Mouse (Mus musculus): ENCODE measurements around the gene Dusp12.

Gene Dusp12

DNA sequence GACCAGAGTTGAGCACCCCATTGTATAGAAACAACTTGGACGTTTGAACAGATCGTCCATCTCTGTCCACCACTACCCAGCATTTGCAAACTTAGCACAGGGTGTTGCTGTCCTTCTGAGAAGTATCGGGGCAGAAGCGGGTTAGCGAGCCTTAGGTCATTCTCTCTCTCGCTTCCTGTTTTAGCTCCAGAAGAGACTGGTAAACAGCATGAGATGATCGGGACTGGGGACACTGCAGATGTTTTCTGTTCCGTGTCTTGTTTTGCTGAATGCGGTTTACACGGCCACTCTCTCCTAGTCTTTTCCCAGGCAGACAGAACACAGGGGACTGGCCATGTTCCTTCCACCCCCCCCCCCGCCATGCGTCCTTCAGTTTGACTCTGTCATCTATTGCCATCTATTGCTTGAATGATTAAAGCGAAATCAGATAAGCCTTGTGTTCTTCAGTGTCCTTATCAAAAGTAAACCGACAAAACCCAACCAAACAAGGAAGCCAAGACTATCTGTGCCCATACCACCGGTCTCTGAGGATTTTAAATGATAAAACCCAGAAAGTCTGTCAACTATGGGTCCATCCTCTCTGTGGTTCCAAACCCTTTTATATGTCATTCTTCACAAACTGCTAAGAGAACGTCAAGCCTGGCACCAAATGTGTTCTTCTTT lies 13.2 kb upstream of the Dusp12 start:
- in situ Hi-C loops (cut with MboI, MseI), result loop anchor here (10.0 kb wide), 1 partner anchor 506 kb away; no protein-coding TSS in a partner anchor

DNA sequence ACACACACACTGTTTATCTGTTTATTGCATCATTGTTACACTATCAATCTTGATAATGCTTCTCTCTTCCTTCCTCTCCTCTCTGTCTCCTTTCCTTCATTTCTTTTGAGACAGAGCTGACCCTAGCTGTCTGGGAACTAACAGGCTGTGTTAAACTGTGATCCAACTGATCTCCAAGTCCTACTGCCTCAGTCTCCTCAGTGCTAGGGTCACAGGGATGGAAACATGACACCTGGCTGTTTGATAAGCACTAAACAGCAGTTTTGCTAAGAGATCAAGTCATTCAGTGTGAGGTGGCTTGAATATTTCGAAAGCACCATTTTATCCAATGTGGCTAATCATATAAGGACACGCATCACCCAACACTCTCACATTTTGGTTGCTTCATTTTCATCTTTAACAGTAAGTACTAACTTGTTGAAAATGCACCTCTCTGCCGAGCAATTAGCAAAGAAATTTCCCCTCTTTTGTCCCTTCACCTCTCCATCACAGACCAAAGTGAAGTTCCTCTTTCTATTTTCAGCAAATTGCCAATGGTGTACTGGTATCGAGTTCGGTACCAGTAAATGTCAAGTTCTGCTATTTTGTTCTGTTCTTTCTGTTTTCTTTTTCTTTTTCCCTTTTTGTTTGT lies 11.4 kb upstream of the Dusp12 start:
- in situ Hi-C loops (cut with MboI, MseI), result loop anchor here (10.0 kb wide), 1 partner anchor 508 kb away; no protein-coding TSS in a partner anchor

- in situ Hi-C loops (cut with MboI, MseI), result loop anchor here (10.0 kb wide), 1 partner anchor 510 kb away; no protein-coding TSS in a partner anchor
Observed at GRCm38 (mm10) chr1:170894603-170895602, 9.6 kb upstream of the Dusp12 start.

DNA sequence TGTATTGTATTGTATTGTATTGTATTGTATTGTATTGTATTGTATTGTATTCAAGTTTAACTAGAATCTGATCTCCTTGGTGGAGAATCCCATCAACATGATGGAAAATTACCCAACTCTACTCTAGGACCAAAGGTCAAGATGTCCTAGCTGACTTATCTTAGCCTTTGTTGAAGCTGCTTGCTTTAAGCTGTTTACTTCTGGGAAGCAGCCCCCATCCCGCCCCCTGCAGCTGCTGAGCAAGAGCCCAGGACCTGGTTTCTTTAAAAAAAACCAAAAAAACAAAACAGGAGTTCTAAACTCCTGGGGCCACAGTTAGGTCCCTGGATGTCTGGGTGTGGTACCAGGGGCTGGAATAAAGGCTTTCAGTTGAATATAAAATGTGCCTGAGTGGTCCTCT lies 6.9 kb upstream of the Dusp12 start:
- in situ Hi-C loops (cut with MboI, MseI), result loop anchor here (10.0 kb wide), 1 partner anchor 513 kb away; no protein-coding TSS in a partner anchor

GRCm38 (mm10) chr1:170891646-170892045 lies 6.3 kb upstream of the Dusp12 start:
- in situ Hi-C loops (cut with MboI, MseI), result loop anchor here (10.0 kb wide), 1 partner anchor 513 kb away; no protein-coding TSS in a partner anchor

- in situ Hi-C loops (cut with MboI, MseI), result no loop called here
Observed at GRCm38 (mm10) chr1:170889310-170889709, 4.0 kb upstream of the Dusp12 start.

GRCm38 (mm10) chr1:170886044-170886458 lies 711 bp upstream of the Dusp12 start:
- in situ Hi-C loops (cut with MboI, MseI), result no loop called here

DNA sequence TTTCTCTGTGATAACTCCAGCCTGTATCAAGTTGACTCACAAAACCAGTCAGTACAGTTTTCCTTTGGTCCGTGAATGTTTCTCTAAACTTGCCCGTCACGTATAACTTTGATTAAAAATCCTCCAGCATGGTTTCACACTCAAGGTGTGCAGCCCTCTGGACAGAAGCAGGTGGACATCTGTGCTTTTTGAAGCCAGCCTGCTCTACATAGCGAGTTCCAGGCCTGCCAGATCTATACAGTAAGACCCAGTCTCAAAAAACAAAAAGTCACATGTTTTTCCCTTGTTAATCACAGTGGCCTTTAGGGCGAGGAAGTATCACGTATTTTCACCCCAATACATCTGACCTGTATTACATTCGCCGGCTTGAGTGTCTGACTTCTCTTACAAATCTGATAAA lies 950 bp downstream of the Dusp12 start:
- in situ Hi-C loops (cut with MboI, MseI), result no loop called here

GRCm38 (mm10) chr1:170882915-170883485 lies 2.3 kb downstream of the Dusp12 start:
- in situ Hi-C loops (cut with MboI, MseI), result no loop called here

DNA sequence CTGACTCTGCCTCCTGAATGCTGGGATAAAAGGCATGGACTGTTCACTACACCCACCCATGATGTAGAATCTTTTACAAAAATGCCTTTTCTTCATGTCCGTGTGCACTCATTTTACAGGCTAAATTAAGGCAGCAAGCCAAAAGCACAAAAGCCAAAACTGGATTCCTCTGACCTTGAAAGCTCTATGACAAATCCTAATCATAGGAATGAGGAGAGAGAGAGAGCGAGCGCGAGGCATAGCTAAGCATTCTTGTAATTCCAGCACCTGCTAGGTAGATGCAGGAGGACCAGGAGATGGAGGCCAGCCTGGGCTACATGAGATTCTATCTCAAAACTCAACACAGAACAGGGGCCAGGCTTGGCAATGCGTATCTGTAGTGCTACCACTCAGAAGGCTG lies 8.4 kb downstream of the Dusp12 start:
- in situ Hi-C loops (cut with MboI, MseI), result no loop called here

- in situ Hi-C loops (cut with MboI, MseI), result no loop called here
Observed at GRCm38 (mm10) chr1:170875676-170876075, 9.7 kb downstream of the Dusp12 start.

DNA sequence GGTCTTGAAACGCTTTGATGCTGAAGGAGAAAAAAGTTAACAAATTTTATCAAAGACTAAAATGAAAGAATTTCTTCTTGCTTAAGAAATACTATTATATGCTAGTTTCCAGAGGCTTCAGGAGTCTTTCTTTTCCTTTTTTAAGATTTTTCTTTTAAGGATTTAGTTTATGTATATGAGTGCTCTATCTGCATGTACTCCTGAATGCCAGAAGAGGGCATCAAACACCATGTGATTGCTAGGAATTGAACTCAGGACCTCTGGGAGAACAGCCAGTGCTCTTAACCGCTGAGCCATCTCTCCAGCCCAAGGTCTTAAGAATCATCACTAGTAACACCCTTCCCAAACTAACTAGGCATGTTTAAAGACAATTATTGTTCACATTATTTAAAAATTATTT lies 13.4 kb downstream of the Dusp12 start:
- in situ Hi-C loops (cut with MboI, MseI), result no loop called here

DNA sequence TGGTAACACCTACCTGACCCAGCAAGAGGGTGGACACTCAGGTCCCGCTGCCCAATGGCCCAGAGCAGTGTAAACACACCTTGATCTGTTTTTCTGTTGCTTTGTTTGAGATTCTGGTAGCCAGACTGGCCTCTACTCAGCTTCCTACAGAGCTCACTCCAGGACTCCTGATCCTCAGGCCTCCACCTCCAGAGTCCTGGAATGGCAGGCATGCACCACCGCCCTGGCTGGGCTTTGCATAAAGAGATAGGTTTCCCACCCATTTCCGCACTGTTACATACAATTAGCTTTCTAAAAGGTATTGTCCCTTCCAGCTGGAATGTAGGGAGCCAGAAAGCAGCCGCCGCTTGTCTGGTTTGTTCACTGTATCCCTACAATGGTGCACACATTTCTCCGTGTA lies 13.9 kb downstream of the Dusp12 start:
- in situ Hi-C loops (cut with MboI, MseI), result no loop called here

DNA sequence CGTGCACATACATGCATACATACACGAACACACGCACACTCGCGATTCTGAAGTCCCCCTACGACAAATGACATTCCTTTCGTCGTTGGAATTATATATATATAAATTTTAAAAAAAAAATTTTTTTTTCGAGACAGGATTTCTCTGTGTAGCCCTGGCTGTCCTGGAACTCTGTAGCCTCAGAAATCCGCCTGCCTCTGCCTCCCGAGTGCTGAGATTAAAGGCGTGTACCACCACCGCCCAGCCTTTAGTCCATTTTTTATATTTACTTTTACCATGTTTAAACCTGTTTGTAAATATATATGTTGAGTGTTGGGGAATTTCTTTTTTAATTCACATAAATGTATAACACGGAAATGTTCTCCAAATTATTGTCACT lies 16.4 kb downstream of the Dusp12 start:
- in situ Hi-C loops (cut with MboI, MseI), result no loop called here

DNA sequence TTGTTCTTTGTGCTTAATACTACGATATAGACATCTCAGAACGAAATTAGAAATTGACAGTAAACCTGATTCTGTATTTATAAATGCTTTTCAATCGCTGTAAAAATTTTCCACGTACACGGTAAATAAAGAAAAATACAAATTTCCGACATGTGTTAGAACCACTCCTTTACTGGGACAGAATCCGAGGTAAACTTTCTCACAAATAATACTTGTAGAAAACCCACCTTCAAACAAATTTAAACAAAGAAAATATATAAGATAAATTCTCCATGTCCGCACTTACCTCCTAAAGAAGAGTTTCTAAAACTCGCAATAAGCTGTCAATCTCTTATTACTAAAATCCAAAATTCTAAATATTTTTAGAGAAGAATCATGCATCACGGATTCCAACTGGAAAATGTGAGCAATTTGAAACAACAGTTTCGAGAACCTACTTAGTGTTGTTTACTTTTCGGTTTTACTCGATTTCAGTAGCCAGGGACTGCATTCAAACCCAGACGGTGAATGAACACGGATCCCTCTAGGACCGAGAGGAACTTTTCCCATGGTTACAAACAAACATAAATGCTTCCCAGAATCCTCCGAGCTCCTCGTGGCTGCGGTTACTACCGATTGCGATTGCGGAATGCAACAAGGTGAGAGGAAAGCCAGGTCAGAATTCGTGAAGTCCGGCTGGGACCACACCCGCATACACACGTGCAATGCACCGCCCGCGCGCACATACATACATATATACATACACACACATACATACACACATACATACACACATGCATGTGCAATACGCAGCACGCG lies 17.0 kb downstream of the Dusp12 start:
- in situ Hi-C loops (cut with MboI, MseI), result no loop called here

DNA sequence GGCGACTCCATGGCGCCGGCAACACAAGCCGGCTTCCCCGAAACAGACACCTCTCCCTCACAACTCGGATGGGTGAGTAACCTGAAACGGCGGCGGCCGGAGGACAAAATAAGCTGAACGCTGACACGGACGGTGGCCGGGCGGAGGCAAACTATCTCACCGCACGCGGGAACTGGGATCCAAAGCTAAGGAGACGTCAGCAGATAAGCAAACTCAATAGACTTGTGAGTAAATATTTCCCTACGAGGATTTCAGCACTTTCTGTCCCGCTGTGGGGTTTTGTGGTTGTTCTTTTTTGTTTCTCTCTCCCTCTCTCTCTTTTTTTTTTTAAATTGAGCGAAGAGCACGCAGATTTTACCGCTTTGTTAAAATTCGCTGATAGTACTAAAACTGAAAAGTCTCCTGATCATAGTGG lies 17.6 kb downstream of the Dusp12 start, which contains the start of gene Atf6:
TSS of gene Atf6 (minus strand) at position 81 of the 415 bp plus-strand sequence.
- in situ Hi-C loops (cut with MboI, MseI), result no loop called here

GRCm38 (mm10) chr1:170866992-170867690 lies 18.2 kb downstream of the Dusp12 start:
- in situ Hi-C loops (cut with MboI, MseI), result no loop called here

- in situ Hi-C loops (cut with MboI, MseI), result no loop called here
Observed at GRCm38 (mm10) chr1:170865406-170865805, 19.9 kb downstream of the Dusp12 start.

GRCm38 (mm10) chr1:170864754-170865153 lies 20.6 kb downstream of the Dusp12 start:
- in situ Hi-C loops (cut with MboI, MseI), result no loop called here

GRCm38 (mm10) chr1:170864234-170864633 lies 21.1 kb downstream of the Dusp12 start:
- in situ Hi-C loops (cut with MboI, MseI), result no loop called here
